Mouse (Mus musculus) lung, adult 2 months (tissue): Measurements from ENCODE around the gene Gm20671. TPM values are rescaled to one million over a fixed set of nuclear protein-coding genes. Genes with fewer than 3 reads are reported as not detected.

Source experiments
- DNase-seq: peaks from one replicate; pipeline ENCODE4 v3.0.0; 2022
- H3K4me1 ChIP-seq: fragments of 200-500 bp; 2 replicates; pipeline ENCODE4 v1.6.1; 2011; ENCODE audit warnings: low read length; ENCODE audit not compliant: control insufficient read depth, insufficient read depth
- H3K4me3 ChIP-seq: fragments of 200-500 bp; replicated peaks from 2 replicates; pipeline ENCODE3; 2011; ENCODE audit warnings: low read depth, mild to moderate bottlenecking, control low read depth, low read length; ENCODE audit errors: extremely low read depth
- CTCF ChIP-seq: fragments of 200-500 bp; IDR thresholded peaks from 2 replicates; pipeline ENCODE4 v1.5.1; 2011; ENCODE audit warnings: mild to moderate bottlenecking, low read length, control low read depth; ENCODE audit not compliant: insufficient read depth
- POLR2A ChIP-seq: fragments of 200-500 bp; IDR thresholded peaks from 2 replicates; pipeline ENCODE4 v1.6.1; 2011; ENCODE audit warnings: low read depth, mild to moderate bottlenecking, control low read depth, low read length, borderline replicate concordance; ENCODE audit errors: extremely low read depth
- WGBS: fragments of 180-500 bp; shearing (Covaris S2); methylation state at CpG from one replicate; pipeline ENCODE4 v1.1.7; 2018; 5-methylcytosine and 5-hydroxymethylcytosine counted together
- polyA plus RNA-seq: library from polyadenylated mRNA; depleted of rRNA; stranded (reverse); fragments of >200 nt; gene quantifications from 2 replicates; pipeline ENCODE4 v1.2.3, GENCODE M21; 2012

Gene Gm20671
- polyA plus RNA-seq, 1 experiment: 12.4 TPM

DNA sequence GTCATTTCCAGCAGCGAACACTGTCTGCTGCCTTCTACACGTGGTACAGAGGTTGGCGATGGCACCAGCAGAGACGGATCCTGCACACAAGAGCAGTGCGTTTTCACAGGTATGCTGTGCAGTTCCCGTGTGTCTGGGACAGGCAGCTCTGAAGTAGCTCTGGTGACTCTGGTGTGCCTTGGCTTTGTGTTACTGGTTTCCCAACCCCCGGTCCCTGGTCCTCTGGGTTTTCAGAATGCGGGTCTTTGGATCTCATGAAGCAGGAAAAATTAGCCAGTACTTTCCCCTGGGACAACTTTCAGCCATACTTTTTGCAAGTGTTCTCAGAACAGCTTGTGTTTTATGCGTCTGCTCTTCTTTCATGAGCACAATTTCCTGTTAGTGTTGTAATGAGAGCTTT lies 106.5 kb downstream of the Gm20671 start:
- no peak overlapping the region for H3K4me3 ChIP-seq
- no peak for DNase-seq
- no peak for TF ChIP-seq CTCF
- no peak for TF ChIP-seq POLR2A
- no peaks in the 10 kb centered on the region for H3K4me1 ChIP-seq
- WGBS: 80% methylated on average over 9 of the region's 9 CpGs

DNA sequence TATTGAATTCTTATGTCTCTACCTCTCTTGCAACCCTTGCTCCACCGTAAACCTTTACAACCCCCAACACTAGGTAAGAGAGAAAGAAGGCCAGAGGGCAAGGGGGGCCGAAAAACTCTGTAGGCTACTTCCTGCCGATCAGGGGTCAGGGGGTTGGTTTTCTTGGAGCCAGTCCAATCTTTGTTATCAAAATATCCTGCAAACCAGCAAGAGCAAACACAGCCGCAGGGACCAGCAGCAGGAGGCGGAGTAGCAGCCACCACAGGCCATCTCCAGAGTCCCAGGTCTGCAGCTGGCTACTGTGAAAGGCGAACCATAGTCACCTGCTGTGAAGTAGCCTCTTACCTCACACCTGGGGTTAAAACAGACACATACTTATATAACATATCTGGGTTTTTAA lies 108.0 kb downstream of the Gm20671 start:
- H3K4me1 ChIP-seq: no peaks in the 10 kb centered on the region
- TF ChIP-seq POLR2A: no peak
- TF ChIP-seq CTCF: no peak
- whole genome bisulfite sequencing: 39% methylated on average over 6 of the region's 6 CpGs
- DNase-seq: no peak
- no peak overlapping the region for H3K4me3 ChIP-seq

DNA sequence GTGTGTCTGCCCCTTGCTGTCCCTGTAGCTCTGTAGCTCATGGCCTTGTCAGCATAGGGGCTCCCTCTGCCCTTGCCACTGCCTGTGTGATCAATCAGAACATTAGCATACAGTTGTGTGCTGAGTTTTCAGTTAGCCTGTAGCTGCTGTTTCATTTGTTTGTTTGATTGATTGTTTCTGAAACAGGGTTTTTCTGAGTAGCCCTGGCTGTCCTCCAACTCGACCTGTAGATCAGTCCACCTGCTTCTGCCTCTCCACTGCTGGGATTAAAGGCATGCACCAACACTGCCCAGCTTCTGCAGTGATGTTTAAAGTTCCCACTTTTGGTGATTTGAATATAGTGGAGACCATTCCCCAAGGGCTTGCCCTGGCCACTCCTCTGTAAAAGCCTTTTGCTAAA lies 109.2 kb downstream of the Gm20671 start:
- 41% methylated on average over 1 of the region's 1 CpGs for WGBS
- no peak for TF ChIP-seq CTCF
- TF ChIP-seq POLR2A: no peak
- no peak for DNase-seq
- H3K4me1 ChIP-seq: peaks cover 4% of the 10 kb centered on the region; the same call in 1 of the 2 replicates
- no peak overlapping the region for H3K4me3 ChIP-seq

- TF ChIP-seq POLR2A (peak; percentile 98), CTCF (peak; percentile 68)
- WGBS: under 1% methylated on average over 55 of the region's 55 CpGs
- peak overlapping the region; percentile 97 for H3K4me3 ChIP-seq
- DNase-seq: peak; percentile 87
- H3K4me1 ChIP-seq: peaks cover 4% of the 10 kb centered on the region; the same call in 1 of the 2 replicates
These were observed 113.0 kb downstream of the Gm20671 start for GRCm38 (mm10) chr5:32713703-32714467.

- peaks cover 4% of the 10 kb centered on the region; the same call in 1 of the 2 replicates for H3K4me1 ChIP-seq
- TF ChIP-seq CTCF: no peak
- TF ChIP-seq POLR2A: no peak
- 14% methylated on average over 2 of the region's 2 CpGs for WGBS
- peak overlapping the region; percentile 97 for H3K4me3 ChIP-seq
- DNase-seq: no peak
These were observed 113.7 kb downstream of the Gm20671 start for GRCm38 (mm10) chr5:32713042-32713702.

DNA sequence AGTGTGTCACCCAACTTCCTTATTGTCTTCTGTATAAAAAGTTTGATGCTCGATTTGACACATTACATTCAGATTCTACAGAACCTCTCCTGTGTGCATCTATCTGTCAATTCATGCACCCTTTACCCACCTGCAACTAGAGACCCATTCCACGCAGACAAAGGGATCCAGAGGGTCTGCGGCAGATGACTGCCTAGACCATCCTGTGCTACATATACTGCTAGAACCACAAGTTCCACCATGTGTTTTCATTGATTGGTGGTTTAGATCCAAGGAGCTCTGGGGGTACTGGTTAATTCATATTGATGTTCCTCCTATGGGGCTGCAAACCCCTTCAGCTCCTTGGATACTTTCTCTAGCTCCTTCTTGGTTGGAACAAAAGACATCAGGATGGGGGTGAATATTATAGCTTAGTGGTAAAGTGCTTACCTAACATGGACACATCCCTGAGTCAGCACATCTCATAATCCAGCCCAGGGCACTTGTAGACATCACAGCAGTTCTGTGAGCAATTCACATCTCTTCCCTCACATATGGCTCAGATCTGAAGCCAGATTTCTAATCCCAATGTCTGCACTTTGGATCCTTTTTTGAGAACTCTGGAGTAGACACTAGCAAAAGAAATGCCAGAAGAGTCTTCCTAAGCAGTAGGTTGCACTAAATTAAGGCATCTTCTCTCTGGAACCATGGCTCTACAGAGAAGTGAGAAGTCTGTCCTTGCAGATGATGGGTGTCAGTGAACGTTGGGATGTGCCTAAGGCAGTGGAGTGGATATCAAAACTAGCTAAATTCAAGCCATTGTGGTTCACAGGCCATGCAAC lies 114.5 kb downstream of the Gm20671 start:
- WGBS: 60% methylated on average over 4 of the region's 4 CpGs
- no peak overlapping the region for H3K4me3 ChIP-seq
- no peak for DNase-seq
- no peak for TF ChIP-seq POLR2A
- no peak for TF ChIP-seq CTCF
- peaks cover 4% of the 10 kb centered on the region; the same call in 1 of the 2 replicates for H3K4me1 ChIP-seq

DNA sequence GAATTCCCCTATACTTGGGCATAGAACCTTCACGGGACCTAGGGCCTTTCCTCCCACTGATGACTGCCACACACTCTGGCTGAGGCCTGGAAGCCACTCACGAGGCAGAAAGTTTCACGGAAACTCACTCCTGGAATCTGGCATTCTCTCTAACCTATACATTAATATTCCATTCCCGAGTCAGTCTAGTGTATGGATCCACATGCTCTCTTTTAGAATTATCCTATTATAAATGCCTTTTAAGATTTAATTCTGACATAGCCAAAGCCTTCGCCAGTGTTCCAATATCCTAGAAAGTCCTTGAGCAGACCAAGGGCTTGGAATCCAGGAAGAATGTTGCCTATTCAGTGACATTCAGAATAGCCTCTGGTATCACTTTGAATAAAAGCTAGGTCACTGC lies 115.4 kb downstream of the Gm20671 start:
- Histone ChIP-seq H3K4me1 (peaks cover 4% of the 10 kb centered on the region; the same call in 1 of the 2 replicates), H3K4me3 (no peak overlapping the region)
- no peak for DNase-seq
- no peak for TF ChIP-seq POLR2A
- no peak for TF ChIP-seq CTCF
- 72% methylated on average over 5 of the region's 5 CpGs for WGBS

GRCm38 (mm10) chr5:32706226-32706780 lies 120.6 kb downstream of the Gm20671 start:
- TF ChIP-seq CTCF (no peak), POLR2A (no peak)
- 30% methylated on average over 2 of the region's 2 CpGs for WGBS

DNA sequence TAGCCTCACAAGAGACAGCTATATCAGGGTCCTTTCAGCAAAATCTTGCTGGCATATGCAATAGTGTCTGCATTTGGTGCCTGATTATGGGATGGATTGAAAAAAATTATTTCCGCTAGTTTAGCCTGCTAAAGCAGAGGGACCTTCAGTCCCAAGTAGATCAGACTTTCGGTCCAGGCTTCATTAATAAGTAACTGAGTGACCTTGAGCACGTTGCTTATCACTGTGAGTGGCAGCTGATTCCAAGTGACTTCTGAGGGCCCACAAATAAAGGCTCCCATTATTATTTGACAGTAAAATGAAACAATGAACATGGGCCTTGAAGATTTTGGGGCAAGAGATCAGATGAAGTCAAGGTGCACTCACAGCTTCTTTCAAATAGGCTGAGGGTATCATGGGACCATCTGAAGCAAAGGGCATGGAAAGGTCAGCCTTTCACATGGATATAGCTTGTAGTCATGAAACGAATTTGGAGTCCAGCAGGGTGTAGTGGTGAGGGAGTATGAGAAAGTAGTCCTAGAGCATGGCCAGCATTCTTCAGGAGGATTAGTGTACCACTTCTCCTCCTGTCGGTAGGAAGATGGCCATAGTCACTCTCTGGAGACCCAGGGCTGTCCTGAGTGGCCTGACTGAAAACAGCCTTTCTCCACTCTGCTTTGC lies 129.6 kb downstream of the Gm20671 start:
- Histone ChIP-seq H3K4me1 (no peaks in the 10 kb centered on the region), H3K4me3 (no peak overlapping the region)
- TF ChIP-seq CTCF: no peak
- TF ChIP-seq POLR2A: no peak
- WGBS: 61% methylated on average over 5 of the region's 5 CpGs
- no peak for DNase-seq

More at GRCm38 (mm10) chr5:32706226-32706780, 120.6 kb downstream of the Gm20671 start:
- DNase-seq: no peak
- Histone ChIP-seq H3K4me1 (no peaks in the 10 kb centered on the region), H3K4me3 (no peak overlapping the region)
